Mouse (Mus musculus) naive thymus-derived CD4-positive, alpha-beta T cell, adult 2 months (primary cell): ENCODE data around the gene Rab8b.
"Not testable (repeated sequence)": the region's sequence is repeated elsewhere in the genome, so short reads cannot be mapped to it uniquely, and the experiment has no call there.

Experiments
- DNase-seq: peaks from one replicate; pipeline ENCODE4 v3.0.0-alpha.2; 2011; ENCODE audit warnings: low read depth

Rab8b gene

GRCm38 (mm10) chr9:66887301-66887902 lies 32.1 kb downstream of the Rab8b start:
- no peak for DNase-seq

- no peak for DNase-seq
These were observed 32.7 kb downstream of the Rab8b start for GRCm38 (mm10) chr9:66886818-66887217.

GRCm38 (mm10) chr9:66886366-66886765 lies 33.1 kb downstream of the Rab8b start:
- no peak for DNase-seq

GRCm38 (mm10) chr9:66884609-66885008 lies 34.9 kb downstream of the Rab8b start:
- DNase-seq = no peak

- peak; percentile 71 for DNase-seq
These were observed 36.0 kb downstream of the Rab8b start for GRCm38 (mm10) chr9:66883500-66883899.

- peak; percentile 80 for DNase-seq
These were observed 37.1 kb downstream of the Rab8b start for GRCm38 (mm10) chr9:66882406-66882821.

GRCm38 (mm10) chr9:66881858-66882257 lies 37.6 kb downstream of the Rab8b start:
- no peak for DNase-seq

- no peak for DNase-seq
These were observed 38.7 kb downstream of the Rab8b start for GRCm38 (mm10) chr9:66880752-66881151.

GRCm38 (mm10) chr9:66879486-66879885 lies 40.0 kb downstream of the Rab8b start:
- DNase-seq = no peak

GRCm38 (mm10) chr9:66878899-66879298 lies 40.6 kb downstream of the Rab8b start:
- DNase-seq = no peak

- no peak for DNase-seq
These were observed 42.9 kb downstream of the Rab8b start for GRCm38 (mm10) chr9:66876577-66876976.

- no peak for DNase-seq
These were observed 45.2 kb downstream of the Rab8b start for GRCm38 (mm10) chr9:66874297-66874696.

- peak; percentile 67 for DNase-seq
These were observed 46.0 kb downstream of the Rab8b start for GRCm38 (mm10) chr9:66873531-66873930.

GRCm38 (mm10) chr9:66873009-66873408 lies 46.5 kb downstream of the Rab8b start:
- DNase-seq = not testable (repeated sequence)

- no peak for DNase-seq
These were observed 47.3 kb downstream of the Rab8b start for GRCm38 (mm10) chr9:66872015-66872727.

- DNase-seq = no peak
These were observed 54.8 kb downstream of the Rab8b start for GRCm38 (mm10) chr9:66864708-66865107.

GRCm38 (mm10) chr9:66863456-66863855 lies 56.0 kb downstream of the Rab8b start:
- DNase-seq = no peak

GRCm38 (mm10) chr9:66862202-66862601 lies 57.3 kb downstream of the Rab8b start:
- DNase-seq = no peak

GRCm38 (mm10) chr9:66861104-66861767 lies 58.3 kb downstream of the Rab8b start:
- DNase-seq = no peak

- no peak for DNase-seq
These were observed 60.0 kb downstream of the Rab8b start for GRCm38 (mm10) chr9:66859523-66859922.

GRCm38 (mm10) chr9:66855865-66856264 lies 63.6 kb downstream of the Rab8b start:
- DNase-seq = no peak

- DNase-seq = no peak
These were observed 66.9 kb downstream of the Rab8b start for GRCm38 (mm10) chr9:66852592-66852991.

GRCm38 (mm10) chr9:66850966-66851365 lies 68.5 kb downstream of the Rab8b start:
- DNase-seq = no peak
